Mouse (Mus musculus) brain, embryonic 14.5 days (tissue): ENCODE measurements at regions not wholly inside any gene's neighbourhood (a gene's known extent, or its start where the extent isn't known, plus 50 kb on each side); places are given as distances from the start of the nearest gene placed in this dataset.
A peak's percentile ranks its signal among the peaks of the same experiment; 100 is the strongest.

ENCODE experiments used
- DNase-seq: peaks from one replicate; pipeline ENCODE4 v3.0.0-alpha.2; 2011; ENCODE audit warnings: low read depth
- CTCF ChIP-seq: fragments of 200-500 bp; IDR thresholded peaks from 2 replicates; pipeline ENCODE4 v1.5.1; 2012; ENCODE audit warnings: inconsistent platforms, mild to moderate bottlenecking, moderate library complexity, borderline replicate concordance; ENCODE audit not compliant: insufficient read depth, insufficient read length; ENCODE audit errors: extremely low read depth
- POLR2A ChIP-seq: fragments of 200-500 bp; IDR thresholded peaks from 2 replicates; pipeline ENCODE4 v1.6.1; 2012; ENCODE audit warnings: mild to moderate bottlenecking, inconsistent platforms, borderline replicate concordance; ENCODE audit not compliant: poor library complexity, insufficient read depth, insufficient read length, severe bottlenecking; ENCODE audit errors: extremely low read depth

GRCm38 (mm10) chr1:113109706-113110105, 1245.0 kb upstream of the Dsel start:
- no peak for TF ChIP-seq CTCF
- DNase-seq, result no peak

- TF ChIP-seq POLR2A (no peak), CTCF (no peak)
These were observed 1231.4 kb upstream of the Dsel start for GRCm38 (mm10) chr1:113096086-113096485.

GRCm38 (mm10) chr1:113089466-113089865, 1224.7 kb upstream of the Dsel start:
- no peak for DNase-seq
- TF ChIP-seq CTCF (no peak), POLR2A (no peak)

More at GRCm38 (mm10) chr1:113096086-113096485, 1231.4 kb upstream of the Dsel start:
- peak; percentile 1 for DNase-seq
